Mouse (Mus musculus): Measurements from ENCODE around the gene Foxc1. TPM values are rescaled to one million over a fixed set of nuclear protein-coding genes. Genes with fewer than 3 reads are reported as not detected.

Foxc1 gene
- polyA plus RNA-seq, 1 experiment: 1.9 TPM

GRCm38 (mm10) chr13:31853564-31853963, 47.1 kb downstream of the Foxc1 start:
- DNase-seq: no peak
- Histone ChIP-seq H3K4me3 (replicated peaks; ENCODE audit: insufficient read depth, low read depth, low read length) (no peak overlapping the region), H3K4me1 (ENCODE audit: control insufficient read depth, insufficient read depth, low read length) (no peaks in the 10 kb centered on the region), H3K27ac (ENCODE audit: insufficient read depth, low read length) (no peak overlapping the region), H3K27me3 (ENCODE audit: control insufficient read depth, insufficient read depth, low read length) (no peaks in the 10 kb centered on the region)
- 50% methylated on average over 2 of the region's 2 CpGs for WGBS
- TF ChIP-seq POLR2A (IDR thresholded peaks at IDR 0.05; ENCODE audit: borderline replicate concordance, insufficient read depth, low read length): no peak
- TF ChIP-seq CTCF (IDR thresholded peaks at IDR 0.05; ENCODE audit: borderline replicate concordance, insufficient read depth, low read depth, low read length): no peak

- Histone ChIP-seq H3K4me3 (replicated peaks; ENCODE audit: insufficient read depth, low read depth, low read length) (no peak overlapping the region), H3K4me1 (ENCODE audit: control insufficient read depth, insufficient read depth, low read length) (no peaks in the 10 kb centered on the region), H3K27me3 (ENCODE audit: control insufficient read depth, insufficient read depth, low read length) (no peaks in the 10 kb centered on the region), H3K27ac (ENCODE audit: insufficient read depth, low read length) (no peak overlapping the region)
- TF ChIP-seq CTCF (IDR thresholded peaks at IDR 0.05; ENCODE audit: borderline replicate concordance, insufficient read depth, low read depth, low read length): no peak
- no peak for TF ChIP-seq POLR2A (IDR thresholded peaks at IDR 0.05; ENCODE audit: borderline replicate concordance, insufficient read depth, low read length)
- WGBS: 84% methylated on average over 4 of the region's 4 CpGs
- no peak for DNase-seq
Observed at GRCm38 (mm10) chr13:31854000-31854399, 47.6 kb downstream of the Foxc1 start.

GRCm38 (mm10) chr13:31860200-31860599, 53.8 kb downstream of the Foxc1 start:
- TF ChIP-seq POLR2A (IDR thresholded peaks at IDR 0.05; ENCODE audit: borderline replicate concordance, insufficient read depth, low read length) (no peak), CTCF (IDR thresholded peaks at IDR 0.05; ENCODE audit: borderline replicate concordance, insufficient read depth, low read depth, low read length) (no peak)
- DNase-seq: no peak
- no peaks in the 10 kb centered on the region for H3K27me3 ChIP-seq (ENCODE audit: control insufficient read depth, insufficient read depth, low read length)
- no peak overlapping the region for H3K4me3 ChIP-seq (replicated peaks; ENCODE audit: insufficient read depth, low read depth, low read length)
- H3K27ac ChIP-seq (ENCODE audit: insufficient read depth, low read length): no peak overlapping the region
- WGBS: 92% methylated on average over 5 of the region's 5 CpGs
- H3K4me1 ChIP-seq (ENCODE audit: control insufficient read depth, insufficient read depth, low read length): no peaks in the 10 kb centered on the region

Other genes with a start within 250 kb of the Foxc1 start
- 0.72 and 0.87 TPM in 2 replicates for gene A530084C06Rik, start 247.3 kb upstream of the Foxc1 start, polyA plus RNA-seq (2012; rRNA removed)
- 4.3 and 5.3 TPM in 2 replicates for gene Foxf2, start 180.8 kb upstream of the Foxc1 start, polyA plus RNA-seq (2012; rRNA removed)

All from cerebellum, adult 2 months (tissue).